Mouse (Mus musculus) bone marrow, adult 2 months (tissue): ENCODE data around the gene Ube2j1. TPM values are rescaled to one million over a fixed set of nuclear protein-coding genes. Genes with fewer than 3 reads are reported as not detected.

Experiments
- H3K27ac ChIP-seq: fragments of 200-500 bp; 2 replicates; pipeline ENCODE4 v1.5.1; 2012; ENCODE audit warnings: low read depth, mild to moderate bottlenecking, control low read depth, inconsistent platforms, low read length; ENCODE audit not compliant: control insufficient read depth, poor library complexity, insufficient read depth
- H3K4me1 ChIP-seq: fragments of 200-500 bp; 2 replicates; pipeline ENCODE4 v1.6.1; 2011; ENCODE audit warnings: low read length; ENCODE audit not compliant: control insufficient read depth, insufficient read depth
- H3K4me3 ChIP-seq: fragments of 200-500 bp; replicated peaks from 2 replicates; pipeline ENCODE3; 2011; ENCODE audit warnings: mild to moderate bottlenecking, low read depth, low read length, control low read depth; ENCODE audit not compliant: control insufficient read depth
- CTCF ChIP-seq: fragments of 200-500 bp; IDR thresholded peaks from 2 replicates; pipeline ENCODE4 v1.5.1; 2011; ENCODE audit warnings: low read length, control low read depth; ENCODE audit not compliant: control insufficient read depth, insufficient read depth
- POLR2A ChIP-seq: fragments of 200-500 bp; IDR thresholded peaks from 2 replicates; pipeline ENCODE4 v1.6.1; 2011; ENCODE audit warnings: low read depth, mild to moderate bottlenecking, control low read depth, low read length, borderline replicate concordance; ENCODE audit not compliant: control insufficient read depth
- WGBS: fragments of 180-500 bp; shearing (Covaris S2); methylation state at CpG from one replicate; pipeline ENCODE4 v1.1.7; 2018; 5-methylcytosine and 5-hydroxymethylcytosine counted together
- polyA plus RNA-seq: library from polyadenylated mRNA; stranded (reverse); fragments of >200 nt; gene quantifications from 2 replicates; pipeline ENCODE4 v1.2.4, GENCODE M21; 2011; ENCODE audit warnings: low replicate concordance; ENCODE audit not compliant: missing spikeins, insufficient read depth, insufficient read length

Ube2j1 gene
- polyA plus RNA-seq, 1 experiment: 17.3 TPM

- H3K27ac ChIP-seq: no peak overlapping the region
- no peak overlapping the region for H3K4me3 ChIP-seq
- WGBS: 82% methylated on average over 11 of the region's 11 CpGs
- TF ChIP-seq CTCF (no peak), POLR2A (no peak)
- no peaks in the 10 kb centered on the region; the same call in 1 of the 2 replicates for H3K4me1 ChIP-seq
These were observed 26.9 kb downstream of the Ube2j1 start for GRCm38 (mm10) chr4:33057890-33058687.

DNA sequence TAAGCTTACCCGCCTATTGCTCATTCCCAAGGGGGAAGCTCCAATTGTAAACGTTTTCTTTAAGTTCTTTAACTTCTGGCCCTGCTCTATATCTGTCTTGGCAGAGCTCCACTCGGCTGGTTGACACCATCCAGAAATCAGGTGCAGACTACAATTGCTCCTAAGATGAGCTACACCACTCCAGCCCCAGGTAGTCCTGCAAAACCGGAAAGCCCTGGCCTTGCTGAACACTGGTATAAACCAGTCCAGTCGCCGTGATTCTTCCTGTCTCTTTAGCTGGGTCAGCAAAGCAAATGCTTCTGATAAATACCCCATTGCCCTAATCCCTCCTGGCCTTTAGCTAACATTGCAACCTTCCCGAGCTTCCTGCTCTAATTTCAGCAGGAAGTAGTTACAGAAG is 29.9 kb downstream of the Ube2j1 start:
- WGBS: 57% methylated on average over 7 of the region's 7 CpGs
- TF ChIP-seq POLR2A (no peak), CTCF (no peak)

GRCm38 (mm10) chr4:33062981-33063380 is 31.8 kb downstream of the Ube2j1 start, which contains the start of gene Gabrr2:
TSS of gene Gabrr2 (plus strand) at chr4:33062999.
- no peak within 1 kb of the TSS for H3K4me3 ChIP-seq
- WGBS: 80% methylated on average over 4 of the region's 4 CpGs

More for the DNA sequence above, 29.9 kb downstream of the Ube2j1 start:
- no peak overlapping the region for H3K4me3 ChIP-seq
- no peak overlapping the region for H3K27ac ChIP-seq
- H3K4me1 ChIP-seq: no peaks in the 10 kb centered on the region; the same call in 1 of the 2 replicates

GRCm38 (mm10) chr4:33064986-33065385 is 33.8 kb downstream of the Ube2j1 start:
- Histone ChIP-seq H3K27ac (no peak overlapping the region), H3K4me3 (no peak overlapping the region), H3K4me1 (no peaks in the 10 kb centered on the region; the same call in 1 of the 2 replicates)
- no peak for TF ChIP-seq CTCF
- TF ChIP-seq POLR2A: no peak
- WGBS: 79% methylated on average over 6 of the region's 6 CpGs

More at GRCm38 (mm10) chr4:33062981-33063380, 31.8 kb downstream of the Ube2j1 start, which contains the start of gene Gabrr2:
- no peaks in the 10 kb centered on the region; the same call in 1 of the 2 replicates for H3K4me1 ChIP-seq
- TF ChIP-seq POLR2A: no peak
- no peak for TF ChIP-seq CTCF
- no peak within 1 kb of the TSS for H3K27ac ChIP-seq

DNA sequence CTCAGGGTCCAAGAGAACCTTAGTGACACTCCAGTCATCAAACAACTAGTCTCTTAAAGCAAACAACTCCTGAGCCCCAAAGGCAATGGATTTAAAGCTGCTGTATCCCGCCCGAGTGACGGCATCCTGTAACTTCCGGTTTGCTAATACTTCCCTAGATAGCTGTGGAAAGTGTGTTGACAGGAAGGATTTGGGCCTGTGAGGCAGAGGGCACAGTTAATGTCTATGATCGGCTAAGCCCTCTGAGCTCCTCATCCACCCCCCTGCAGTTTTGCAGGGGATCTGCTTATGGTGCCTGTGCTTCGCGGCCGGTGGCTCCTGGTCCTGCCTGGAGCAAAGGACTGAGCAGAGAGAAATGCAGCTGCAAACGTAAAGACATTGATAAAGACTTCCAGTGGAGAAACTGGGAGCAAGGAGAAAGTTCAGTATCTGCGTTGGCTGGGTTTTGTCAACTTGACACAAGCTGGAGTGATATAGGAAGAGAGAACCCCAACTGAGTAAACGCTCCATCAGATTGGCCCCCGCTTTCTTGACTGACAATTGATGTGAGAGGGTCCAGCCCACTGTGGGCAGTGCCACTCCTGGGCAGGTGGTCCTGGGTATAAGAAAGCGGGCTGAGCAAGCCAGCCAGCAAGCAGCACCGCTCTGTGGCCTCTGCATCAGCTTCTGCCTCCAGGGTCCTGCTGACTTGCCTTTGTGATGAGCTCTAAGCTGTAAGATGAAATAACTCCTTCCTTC is 35.2 kb downstream of the Ube2j1 start:
- no peak for TF ChIP-seq POLR2A
- TF ChIP-seq CTCF: no peak
- Histone ChIP-seq H3K4me3 (no peak overlapping the region), H3K27ac (no peak overlapping the region), H3K4me1 (no peaks in the 10 kb centered on the region; the same call in 1 of the 2 replicates)
- 69% methylated on average over 14 of the region's 14 CpGs for WGBS

DNA sequence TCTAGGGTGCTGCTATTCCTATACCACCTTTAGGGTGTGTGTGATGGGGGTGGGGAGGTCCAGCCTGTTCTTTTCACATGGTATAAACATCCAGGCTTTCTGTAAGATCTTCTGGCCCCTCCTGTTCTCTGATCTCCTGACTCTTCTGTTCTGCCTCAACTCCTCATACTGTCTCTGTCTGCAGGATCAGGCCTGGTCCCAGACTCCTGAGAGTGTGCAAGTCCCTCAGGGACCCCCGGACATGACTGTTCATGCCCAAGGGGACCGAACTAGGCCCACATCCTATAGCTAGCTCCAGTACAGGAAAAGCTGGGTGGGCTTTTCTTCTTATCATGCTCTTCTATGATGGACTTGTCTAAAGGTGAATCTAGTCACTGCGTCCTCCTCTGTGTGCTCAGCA is 36.1 kb downstream of the Ube2j1 start:
- TF ChIP-seq POLR2A: no peak
- no peak for TF ChIP-seq CTCF
- WGBS: 80% methylated on average over 3 of the region's 3 CpGs
- Histone ChIP-seq H3K27ac (no peak overlapping the region), H3K4me1 (no peaks in the 10 kb centered on the region; the same call in 1 of the 2 replicates), H3K4me3 (no peak overlapping the region)

GRCm38 (mm10) chr4:33067826-33068225 is 36.6 kb downstream of the Ube2j1 start:
- no peaks in the 10 kb centered on the region; the same call in 1 of the 2 replicates for H3K4me1 ChIP-seq
- TF ChIP-seq CTCF (no peak), POLR2A (no peak)
- H3K4me3 ChIP-seq: no peak overlapping the region
- no peak overlapping the region for H3K27ac ChIP-seq
- WGBS: 85% methylated on average over 6 of the region's 6 CpGs

DNA sequence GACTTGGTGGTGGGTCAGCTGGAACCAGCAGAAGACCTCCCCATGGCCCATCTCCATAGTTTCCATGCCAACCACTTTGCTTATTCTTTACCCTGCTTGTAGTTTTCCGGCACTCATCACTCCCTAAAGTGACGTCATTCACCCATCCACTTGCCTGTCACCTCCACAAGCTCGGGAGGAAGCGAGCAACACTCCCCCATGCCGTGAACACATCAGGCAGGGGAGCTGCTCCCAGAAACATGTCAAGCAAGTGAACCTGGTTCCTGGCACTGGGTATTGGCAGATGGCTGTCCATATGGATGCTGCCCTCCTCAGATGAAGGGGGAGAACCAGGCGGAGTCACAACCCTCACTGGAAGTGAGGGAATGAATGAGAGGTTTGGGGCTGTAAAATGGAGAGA is 37.7 kb downstream of the Ube2j1 start:
- H3K4me3 ChIP-seq: no peak overlapping the region
- H3K27ac ChIP-seq: no peak overlapping the region
- no peaks in the 10 kb centered on the region; the same call in 1 of the 2 replicates for H3K4me1 ChIP-seq
- WGBS: 84% methylated on average over 6 of the region's 6 CpGs
- TF ChIP-seq POLR2A (no peak), CTCF (no peak)
